Mouse (Mus musculus): ENCODE measurements at regions not wholly inside any gene's neighbourhood (a gene's known extent, or its start where the extent isn't known, plus 50 kb on each side); places are given as distances from the start of the nearest gene placed in this dataset.

DNA sequence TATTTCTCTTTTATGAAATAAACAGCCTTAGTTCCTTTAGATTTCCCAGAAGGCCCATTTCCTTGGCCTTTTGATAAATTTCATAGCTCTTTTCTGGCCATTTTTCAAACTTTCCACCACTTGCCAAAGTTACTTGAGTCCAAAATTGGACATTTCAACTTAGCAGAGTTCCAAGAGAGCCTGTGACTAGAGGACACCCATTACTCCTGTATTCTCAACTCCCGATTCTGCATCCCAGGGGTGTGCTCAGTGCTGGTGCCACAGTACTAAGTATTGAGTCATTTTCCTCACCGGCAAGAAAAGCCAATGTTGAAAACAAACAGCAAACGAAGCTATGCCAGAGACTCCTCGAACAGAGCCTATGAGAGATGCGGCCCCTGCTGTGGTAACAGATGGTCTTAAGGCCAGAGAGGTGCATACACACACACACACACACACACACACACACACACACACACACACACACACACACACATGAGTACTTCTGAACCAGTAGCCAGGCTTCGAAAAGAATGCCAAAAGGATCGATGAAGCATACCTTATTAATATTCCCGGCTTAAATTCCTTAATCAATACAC lies 126.5 kb downstream of the Tmx1 start:
- no peak for TF ChIP-seq CTCF (IDR thresholded peaks at IDR 0.05; ENCODE audit: control insufficient read depth, insufficient read depth, insufficient read length)
- TF ChIP-seq MAX (IDR thresholded peaks at IDR 0.05) = no peak
- TF ChIP-seq MYOG (IDR thresholded peaks at IDR 0.05; ENCODE audit: control insufficient read depth, extremely low read depth, insufficient read length) = no peak
- no peak for TF ChIP-seq FOSL1 (IDR thresholded peaks at IDR 0.05; ENCODE audit: insufficient read depth, low read length, poor library complexity, severe bottlenecking)
- TF ChIP-seq USF1 (IDR thresholded peaks at IDR 0.05; ENCODE audit: low read depth) = no peak
- TF ChIP-seq MYOD1 (IDR thresholded peaks at IDR 0.05; ENCODE audit: control insufficient read depth, insufficient read length, low read depth) = no peak

All from C2C12 (cell line).